12 mouse cellular contexts compared by ENCODE assay signal in the genomic region with DNA sequence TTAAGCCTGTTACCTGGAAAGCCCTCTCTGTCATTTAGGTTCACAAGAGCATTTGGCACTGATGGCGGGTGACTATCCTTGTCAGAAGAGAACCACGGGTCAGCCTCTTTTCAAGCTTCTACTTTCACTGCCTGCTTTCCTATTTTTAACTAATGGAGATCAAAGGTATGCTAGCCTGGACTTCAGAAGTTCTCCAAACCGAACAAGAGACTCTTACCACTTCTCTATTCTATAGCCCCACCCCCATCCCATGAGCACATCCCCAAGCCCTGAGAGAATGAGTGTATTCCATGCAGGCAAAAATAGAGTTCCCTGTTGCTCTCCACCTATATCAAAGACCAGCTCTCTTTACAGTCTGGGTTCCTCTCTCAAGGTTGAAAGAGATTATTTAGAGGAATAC.
"Had no signal": no experiment of that assay in that cellular context is flagged by ENCODE, and none has a peak within 500 bp of the region (broad histone marks: within the 10 kb centered on the region; RNA-seq: fewer than 3 reads in every experiment).

No protein-coding gene starts in this region.

- ATAC-seq: intestine, postnatal 0 days; liver, embryonic 12.5 days had no signal

- H3K9me3 ChIP-seq: limb, embryonic 15.5 days; liver, embryonic 12.5 days; midbrain, embryonic 10.5 days; neural tube, embryonic 13.5 days had no signal

- H3K27ac ChIP-seq: limb, embryonic 15.5 days; liver, embryonic 12.5 days; midbrain, embryonic 10.5 days; neural tube, embryonic 13.5 days; stomach, postnatal 0 days had no signal

- H3K9ac ChIP-seq: limb, embryonic 15.5 days; liver, embryonic 12.5 days; lung, embryonic 14.5 days; neural tube, embryonic 13.5 days had no signal

- H3K4me1 ChIP-seq: liver, embryonic 12.5 days; midbrain, embryonic 10.5 days had no signal

- H3K4me3 ChIP-seq: limb, embryonic 15.5 days; liver, embryonic 12.5 days; midbrain, embryonic 10.5 days; neural tube, embryonic 13.5 days had no signal

- H3K36me3 ChIP-seq: limb, embryonic 15.5 days; liver, embryonic 12.5 days; midbrain, embryonic 10.5 days; neural tube, embryonic 13.5 days had no signal

- H3K4me2 ChIP-seq: limb, embryonic 15.5 days; liver, embryonic 12.5 days; lung, embryonic 14.5 days; neural tube, embryonic 13.5 days had no signal

- DNase-seq: kidney, postnatal 14 days; layer of hippocampus, postnatal 36 days; lung, embryonic 14.5 days; midbrain, embryonic 14.5 days; right cerebral cortex, postnatal 14 days; thymus, postnatal 4 days had no signal

- H3K27me3 ChIP-seq: limb, embryonic 15.5 days; neural tube, embryonic 13.5 days had no signal
